Mouse (Mus musculus) limb, embryonic 12.5 days (tissue): ENCODE data around the gene Gtf2h2. TPM values are rescaled to one million over a fixed set of nuclear protein-coding genes. Genes with fewer than 3 reads are reported as not detected.
A peak's percentile ranks its signal among the peaks of the same experiment; 100 is the strongest.
"Not testable (repeated sequence)": the region's sequence is repeated elsewhere in the genome, so short reads cannot be mapped to it uniquely, and the experiment has no call there.

Source experiments
- ATAC-seq: fragments of 200-750 bp; cut with Nextera tagmentation; 2 replicates; pipeline ENCODE4 v1.8.0; 2017; ENCODE audit warnings: low read depth, moderate TSS enrichment; ENCODE audit not compliant: insufficient number of reproducible peaks, insufficient read depth, low FRiP score, low TSS enrichment
- H3K27ac ChIP-seq: fragments of 300-500 bp; sonication (generic); 2 replicates; pipeline ENCODE4 v1.5.1; 2016; ENCODE audit warnings: mild to moderate bottlenecking, moderate library complexity
- H3K27me3 ChIP-seq: fragments of 300-500 bp; sonication (generic); 2 replicates; pipeline ENCODE4 v1.6.1; 2016; ENCODE audit warnings: mild to moderate bottlenecking, moderate library complexity
- H3K36me3 ChIP-seq: fragments of 300-500 bp; sonication (generic); 2 replicates; pipeline ENCODE4 v1.6.1; 2016; ENCODE audit warnings: mild to moderate bottlenecking, moderate library complexity
- H3K4me1 ChIP-seq: fragments of 300-500 bp; sonication (generic); replicated peaks from 2 replicates; pipeline ENCODE4 v1.6.1; 2016
- H3K4me2 ChIP-seq: fragments of 300-500 bp; sonication (generic); 2 replicates; pipeline ENCODE4 v1.6.1; 2016; ENCODE audit warnings: mild to moderate bottlenecking, moderate library complexity
- H3K4me3 ChIP-seq: fragments of 300-500 bp; sonication (generic); replicated peaks from 2 replicates; pipeline ENCODE4 v1.5.1; 2016; ENCODE audit warnings: mild to moderate bottlenecking
- H3K9ac ChIP-seq: fragments of 300-500 bp; sonication (generic); replicated peaks from 2 replicates; pipeline ENCODE4 v1.6.1; 2016; ENCODE audit warnings: mild to moderate bottlenecking, moderate library complexity
- H3K9me3 ChIP-seq: fragments of 300-500 bp; sonication (generic); 2 replicates; pipeline ENCODE4 v1.6.1; 2016; ENCODE audit warnings: mild to moderate bottlenecking, moderate library complexity
- WGBS: fragments of 180-500 bp; shearing (Covaris S2); methylation state at CpG from one replicate; pipeline ENCODE4 v1.1.7; 2016; 5-methylcytosine and 5-hydroxymethylcytosine counted together
- polyA plus RNA-seq: library from polyadenylated mRNA; unstranded; fragments of >200 nt; fragmentation: Nextera tagmentation; extraction: Ambion mirVana; gene quantifications from 2 replicates; pipeline ENCODE4 v1.2.1, GENCODE M21; 2016

Gene Gtf2h2
- polyA plus RNA-seq, 1 experiment from 2014 or later: 84.5 TPM

- no peaks in the 10 kb centered on the region for H3K36me3 ChIP-seq
- no peaks in the 10 kb centered on the region for H3K9me3 ChIP-seq
- 90% methylated on average over 6 of the region's 6 CpGs for WGBS
- no peak overlapping the region for H3K4me3 ChIP-seq
- H3K9ac ChIP-seq: no peak overlapping the region
- H3K4me2 ChIP-seq: no peak overlapping the region
- H3K27ac ChIP-seq: no peak overlapping the region
- H3K4me1 ChIP-seq: peaks cover 12% of the 10 kb centered on the region
- ATAC-seq: no peak
- no peaks in the 10 kb centered on the region for H3K27me3 ChIP-seq
Measured at GRCm38 (mm10) chr13:100517652-100518153, 25.3 kb upstream of the Gtf2h2 start.

GRCm38 (mm10) chr13:100516213-100517105 is 24.1 kb upstream of the Gtf2h2 start:
- 35% methylated on average over 12 of the region's 12 CpGs for WGBS
- H3K9me3 ChIP-seq: no peaks in the 10 kb centered on the region
- H3K27ac ChIP-seq: peak overlapping the region; percentile 84
- H3K36me3 ChIP-seq: no peaks in the 10 kb centered on the region
- H3K4me3 ChIP-seq: no peak overlapping the region
- peak; percentile 54; the same call in 1 of the 2 replicates for ATAC-seq
- no peak overlapping the region for H3K4me2 ChIP-seq
- peaks cover 12% of the 10 kb centered on the region for H3K4me1 ChIP-seq
- H3K9ac ChIP-seq: no peak overlapping the region
- H3K27me3 ChIP-seq: no peaks in the 10 kb centered on the region

GRCm38 (mm10) chr13:100512792-100513191 is 20.4 kb upstream of the Gtf2h2 start:
- H3K27ac ChIP-seq: no peak overlapping the region
- ATAC-seq: no peak
- H3K9ac ChIP-seq: no peak overlapping the region
- H3K4me3 ChIP-seq: no peak overlapping the region
- H3K27me3 ChIP-seq: no peaks in the 10 kb centered on the region
- H3K36me3 ChIP-seq: no peaks in the 10 kb centered on the region
- WGBS: 89% methylated on average over 2 of the region's 2 CpGs
- H3K4me1 ChIP-seq: peaks cover 12% of the 10 kb centered on the region
- H3K4me2 ChIP-seq: no peak overlapping the region
- H3K9me3 ChIP-seq: no peaks in the 10 kb centered on the region

GRCm38 (mm10) chr13:100511860-100512364 is 19.5 kb upstream of the Gtf2h2 start:
- 87% methylated on average over 4 of the region's 4 CpGs for WGBS
- no peak for ATAC-seq
- H3K27me3 ChIP-seq: no peaks in the 10 kb centered on the region

GRCm38 (mm10) chr13:100511146-100511859 is 18.9 kb upstream of the Gtf2h2 start:
- no peak overlapping the region for H3K27ac ChIP-seq
- H3K4me1 ChIP-seq: peaks cover 3% of the 10 kb centered on the region; the same call in 1 of the 2 replicates
- no peak overlapping the region for H3K9ac ChIP-seq
- WGBS: 73% methylated on average over 7 of the region's 7 CpGs
- ATAC-seq: no peak
- H3K27me3 ChIP-seq: no peaks in the 10 kb centered on the region
- H3K36me3 ChIP-seq: no peaks in the 10 kb centered on the region
- H3K4me2 ChIP-seq: no peak overlapping the region
- no peak overlapping the region for H3K4me3 ChIP-seq
- no peaks in the 10 kb centered on the region for H3K9me3 ChIP-seq

More at GRCm38 (mm10) chr13:100511860-100512364, 19.5 kb upstream of the Gtf2h2 start:
- H3K4me1 ChIP-seq: peaks cover 9% of the 10 kb centered on the region
- no peak overlapping the region for H3K4me2 ChIP-seq
- no peaks in the 10 kb centered on the region for H3K9me3 ChIP-seq
- no peaks in the 10 kb centered on the region for H3K36me3 ChIP-seq
- no peak overlapping the region for H3K27ac ChIP-seq
- H3K4me3 ChIP-seq: no peak overlapping the region
- no peak overlapping the region for H3K9ac ChIP-seq

GRCm38 (mm10) chr13:100499625-100500024 is 7.2 kb upstream of the Gtf2h2 start:
- not testable (repeated sequence) for H3K4me1 ChIP-seq, H3K4me2 ChIP-seq

GRCm38 (mm10) chr13:100495337-100495736 is 3.0 kb upstream of the Gtf2h2 start:
- H3K4me1 ChIP-seq: peaks cover 10% of the 10 kb centered on the region
- 90% methylated on average over 4 of the region's 4 CpGs for WGBS

More at GRCm38 (mm10) chr13:100499625-100500024, 7.2 kb upstream of the Gtf2h2 start:
- not testable (repeated sequence) for H3K4me3 ChIP-seq, H3K27ac ChIP-seq, H3K27me3 ChIP-seq, ATAC-seq, H3K9ac ChIP-seq, H3K36me3 ChIP-seq, H3K9me3 ChIP-seq

GRCm38 (mm10) chr13:100494370-100494769 is 2.0 kb upstream of the Gtf2h2 start:
- H3K4me2 ChIP-seq, ATAC-seq: not testable (repeated sequence)

More at GRCm38 (mm10) chr13:100495337-100495736, 3.0 kb upstream of the Gtf2h2 start:
- Histone ChIP-seq H3K36me3 (no peaks in the 10 kb centered on the region), H3K4me3 (no peak overlapping the region), H3K9me3 (no peaks in the 10 kb centered on the region), H3K4me2 (no peak overlapping the region), H3K27ac (no peak overlapping the region), H3K9ac (no peak overlapping the region), H3K27me3 (no peaks in the 10 kb centered on the region)
- ATAC-seq: no peak

GRCm38 (mm10) chr13:100493313-100493712 is 934 bp upstream of the Gtf2h2 start:
- H3K27ac ChIP-seq: no peak overlapping the region
- no peak overlapping the region for H3K4me3 ChIP-seq
- H3K4me1 ChIP-seq: peaks cover 10% of the 10 kb centered on the region
- no peak for ATAC-seq
- no peak overlapping the region for H3K9ac ChIP-seq
- H3K36me3 ChIP-seq: peaks cover 10% of the 10 kb centered on the region
- WGBS: 76% methylated on average over 8 of the region's 8 CpGs
- H3K9me3 ChIP-seq: no peaks in the 10 kb centered on the region
- H3K4me2 ChIP-seq: no peak overlapping the region
- H3K27me3 ChIP-seq: no peaks in the 10 kb centered on the region

More at GRCm38 (mm10) chr13:100494370-100494769, 2.0 kb upstream of the Gtf2h2 start:
- H3K9me3 ChIP-seq, H3K36me3 ChIP-seq, H3K27me3 ChIP-seq, H3K27ac ChIP-seq, H3K4me3 ChIP-seq, H3K9ac ChIP-seq: not testable (repeated sequence)
- 63% methylated on average over 8 of the region's 8 CpGs for WGBS
- H3K4me1 ChIP-seq: peaks cover 10% of the 10 kb centered on the region

- peak overlapping the region; percentile 88 for H3K4me3 ChIP-seq
- ATAC-seq: no peak
- 19% methylated on average over 6 of the region's 6 CpGs for WGBS
Measured at GRCm38 (mm10) chr13:100491623-100492022, 756 bp downstream of the Gtf2h2 start.

GRCm38 (mm10) chr13:100490424-100490823 is 2.0 kb downstream of the Gtf2h2 start:
- no peak overlapping the region for H3K4me2 ChIP-seq
- no peaks in the 10 kb centered on the region for H3K27me3 ChIP-seq
- H3K4me1 ChIP-seq: peaks cover 10% of the 10 kb centered on the region
- H3K9ac ChIP-seq: no peak overlapping the region
- peaks cover 32% of the 10 kb centered on the region for H3K36me3 ChIP-seq
- H3K9me3 ChIP-seq: no peaks in the 10 kb centered on the region
- ATAC-seq: no peak
- H3K4me3 ChIP-seq: no peak overlapping the region
- H3K27ac ChIP-seq: no peak overlapping the region
- 93% methylated on average over 5 of the region's 5 CpGs for WGBS

More at GRCm38 (mm10) chr13:100491623-100492022, 756 bp downstream of the Gtf2h2 start:
- H3K9me3 ChIP-seq: no peaks in the 10 kb centered on the region
- H3K36me3 ChIP-seq: peaks cover 27% of the 10 kb centered on the region
- peak overlapping the region; percentile 88 for H3K9ac ChIP-seq
- H3K27me3 ChIP-seq: no peaks in the 10 kb centered on the region
- peak overlapping the region; percentile 92; the same call in 1 of the 2 replicates for H3K27ac ChIP-seq
- H3K4me2 ChIP-seq: peak overlapping the region; percentile 71
- peaks cover 10% of the 10 kb centered on the region for H3K4me1 ChIP-seq
